Mouse (Mus musculus) ES-Bruce4 (cell line): ENCODE data around the gene Vmn2r31. TPM values are rescaled to one million over a fixed set of nuclear protein-coding genes. Genes with fewer than 3 reads are reported as not detected.
"Not testable (repeated sequence)": the region's sequence is repeated elsewhere in the genome, so short reads cannot be mapped to it uniquely, and the experiment has no call there.

ENCODE experiments used
- H3K27ac ChIP-seq: 2 replicates; pipeline ENCODE4 v1.5.1; 2012; ENCODE audit warnings: low read length, inconsistent platforms; ENCODE audit not compliant: insufficient read depth
- H3K27me3 ChIP-seq: 2 replicates; pipeline ENCODE4 v1.6.1; 2012; ENCODE audit warnings: mild to moderate bottlenecking, low read length, inconsistent platforms; ENCODE audit not compliant: control insufficient read depth, poor library complexity, insufficient read depth, severe bottlenecking
- H3K36me3 ChIP-seq: 2 replicates; pipeline ENCODE4 v1.6.1; 2012; ENCODE audit warnings: inconsistent platforms, mild to moderate bottlenecking, low read length, moderate library complexity; ENCODE audit not compliant: control insufficient read depth, poor library complexity, insufficient read depth, severe bottlenecking
- H3K4me1 ChIP-seq: one replicate; pipeline ENCODE4 v1.8.1; 2011; ENCODE audit warnings: low read length; ENCODE audit not compliant: control insufficient read depth, insufficient read depth
- H3K4me3 ChIP-seq: 2 replicates; pipeline ENCODE4 v1.5.1; 2011; ENCODE audit warnings: low read depth, mild to moderate bottlenecking, low read length
- H3K9ac ChIP-seq: 2 replicates; pipeline ENCODE4 v1.6.1; 2012; ENCODE audit warnings: low read depth, mild to moderate bottlenecking, inconsistent platforms; ENCODE audit not compliant: poor library complexity, severe bottlenecking
- H3K9me3 ChIP-seq: replicated peaks from 2 replicates; pipeline ENCODE4 v1.6.1; 2012; ENCODE audit warnings: mild to moderate bottlenecking, low read length, inconsistent platforms; ENCODE audit not compliant: control insufficient read depth, poor library complexity, insufficient read depth, severe bottlenecking
- polyA plus RNA-seq: library from polyadenylated mRNA; stranded (reverse); fragments of >200 nt; gene quantifications from 2 replicates; pipeline ENCODE4 v1.2.4, GENCODE M21; 2011; ENCODE audit warnings: low read depth; ENCODE audit not compliant: missing spikeins, insufficient read depth, insufficient read length

Vmn2r31 gene
- 0.09 TPM in 1 of 2 replicates, not detected in the other for polyA plus RNA-seq

- not testable (repeated sequence) for H3K27me3 ChIP-seq, H3K4me1 ChIP-seq, H3K9me3 ChIP-seq, H3K36me3 ChIP-seq, H3K27ac ChIP-seq, H3K4me3 ChIP-seq, H3K9ac ChIP-seq
These were observed at the start of gene Vmn2r31 for GRCm38 (mm10) chr7:7399603-7400002. TSS of gene Vmn2r31 (minus strand) at chr7:7399703.

GRCm38 (mm10) chr7:7374431-7374830 lies 25.1 kb downstream of the Vmn2r31 start, which contains the start of gene Gm45783:
TSS of gene Gm45783 (minus strand) at chr7:7374573.
- not testable (repeated sequence) for H3K36me3 ChIP-seq, H3K4me3 ChIP-seq, H3K9ac ChIP-seq, H3K27me3 ChIP-seq, H3K27ac ChIP-seq, H3K9me3 ChIP-seq, H3K4me1 ChIP-seq

GRCm38 (mm10) chr7:7337509-7337908 lies 62.0 kb downstream of the Vmn2r31 start, which contains the start of gene Vmn2r30:
TSS of gene Vmn2r30 (minus strand) at chr7:7337609.
- not testable (repeated sequence) for H3K36me3 ChIP-seq, H3K9ac ChIP-seq, H3K4me3 ChIP-seq, H3K27me3 ChIP-seq, H3K9me3 ChIP-seq, H3K4me1 ChIP-seq, H3K27ac ChIP-seq

Other genes with a start within 250 kb of the Vmn2r31 start
- 6.5 and 7.4 TPM in 2 replicates for gene Zfp418, start 228.4 kb downstream of the Vmn2r31 start, polyA plus RNA-seq
- gene Zfp772, start 189.7 kb downstream of the Vmn2r31 start, polyA plus RNA-seq, result 5.2 and 5.4 TPM in 2 replicates
- gene Vmn2r29, start 152.4 kb downstream of the Vmn2r31 start, polyA plus RNA-seq, result not detected in 2 replicates
- 0.38 and 0.73 TPM in 2 replicates for gene Gm45844, start 121.4 kb downstream of the Vmn2r31 start, polyA plus RNA-seq
- gene Clcn4, start 98.9 kb downstream of the Vmn2r31 start, polyA plus RNA-seq, result 9.4 and 11.3 TPM in 2 replicates
- gene Vmn2r30, start 62.1 kb downstream of the Vmn2r31 start, polyA plus RNA-seq, result 0.12 TPM in 1 of 2 replicates, not detected in the other
- not detected in 2 replicates for gene Gm45783, start 25.1 kb downstream of the Vmn2r31 start, polyA plus RNA-seq
- not detected in 2 replicates for gene Vmn2r32, start 80.3 kb upstream of the Vmn2r31 start, polyA plus RNA-seq
- gene Vmn2r33, start 167.1 kb upstream of the Vmn2r31 start, polyA plus RNA-seq, result not detected in 2 replicates